Mouse (Mus musculus) MEL (cell line): Measurements from ENCODE around the gene 4930558K02Rik.

ENCODE experiments used
- BHLHE40 ChIP-seq: IDR thresholded peaks from 2 replicates; pipeline ENCODE4 v1.6.1; 2012; ENCODE audit warnings: low read depth, mild to moderate bottlenecking, inconsistent platforms, low read length, improper control_type of control experiment, borderline replicate concordance
- CHD2 ChIP-seq: IDR thresholded peaks from 2 replicates; pipeline ENCODE4 v1.6.1; 2011; ENCODE audit warnings: low read length, improper control_type of control experiment
- CTCF ChIP-seq, 3 experiments: IDR thresholded peaks in 2 of 3; conservative IDR thresholded peaks in 1 of 3; 2 replicates each; pipeline ENCODE4 v1.5.1; 2011 to 2012; ENCODE audit warnings: low read length in 3 of 3, low read depth in 2 of 3, mild to moderate bottlenecking in 2 of 3, improper control_type of control experiment in 1 of 3, inconsistent platforms in 1 of 3, mixed read lengths in 1 of 3, moderate library complexity in 1 of 3; ENCODE audit not compliant: control insufficient read depth in 1 of 3, insufficient read depth in 1 of 3, poor library complexity in 1 of 3, severe bottlenecking in 1 of 3
- MXI1 ChIP-seq: IDR thresholded peaks from 2 replicates; pipeline ENCODE4 v1.6.1; 2011; ENCODE audit warnings: mild to moderate bottlenecking, low read depth, low read length, improper control_type of control experiment
- POLR2AphosphoS2 ChIP-seq: IDR thresholded peaks from 2 replicates; pipeline ENCODE4 v1.6.1; 2011; ENCODE audit warnings: low read length, improper control_type of control experiment
- USF2 ChIP-seq, 2 experiments: IDR thresholded peaks; 2 replicates each; pipeline ENCODE4 v1.6.1; 2011 to 2012; ENCODE audit warnings: improper control_type of control experiment in 2 of 2, low read length in 2 of 2, borderline replicate concordance in 1 of 2, inconsistent platforms in 1 of 2, low read depth in 1 of 2, mild to moderate bottlenecking in 1 of 2; ENCODE audit not compliant: insufficient read depth in 1 of 2

DNA sequence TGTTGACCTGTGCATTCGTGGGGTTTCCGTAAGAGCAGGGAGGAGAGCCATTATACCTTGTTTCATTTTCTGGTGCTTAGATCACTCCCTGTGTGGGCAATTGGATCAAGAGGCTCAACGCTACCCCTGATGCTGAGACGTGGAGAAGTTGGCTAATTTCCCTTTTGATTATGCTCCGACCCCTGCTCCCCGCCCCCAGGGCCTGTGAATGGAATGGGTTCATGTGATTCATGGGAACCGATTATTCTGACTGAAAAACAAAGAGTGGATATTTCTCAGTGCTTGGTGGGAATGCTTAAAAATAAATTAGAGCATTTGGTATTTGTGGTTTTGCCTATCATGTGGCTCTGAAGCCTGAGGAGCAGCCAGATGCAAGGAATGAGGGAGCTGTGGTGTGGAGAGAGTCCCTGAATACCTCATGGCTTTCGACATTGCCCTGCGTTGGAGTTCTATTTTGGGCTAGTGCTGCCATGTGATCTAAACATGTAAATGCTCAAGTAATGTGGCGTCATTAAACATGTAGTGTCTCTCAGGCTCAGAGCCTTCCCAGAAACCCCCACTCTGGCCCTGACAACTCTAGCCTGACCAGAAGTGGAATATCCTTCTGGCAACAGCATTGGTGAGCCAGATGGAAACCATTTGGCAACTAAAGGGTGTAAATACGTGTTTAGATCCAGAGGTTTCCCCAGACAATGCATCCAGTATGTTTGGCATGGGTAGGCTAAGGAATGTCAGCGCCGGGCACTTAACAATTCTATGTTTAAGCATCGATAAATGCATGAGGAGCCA is 24.5 kb upstream of the 4930558K02Rik start:
- TF ChIP-seq CTCF (IDR thresholded peaks at IDR 0.05 in 2 of 3, conservative IDR thresholded peaks at IDR 0.05 in 1 of 3; ENCODE audit: control insufficient read depth in 1 of 3, insufficient read depth in 1 of 3, low read depth in 2 of 3, low read length in 3 of 3, poor library complexity in 1 of 3, severe bottlenecking in 1 of 3) = no peak
- no peak for TF ChIP-seq BHLHE40
- TF ChIP-seq MXI1 = no peak
- no peak for TF ChIP-seq USF2 (IDR thresholded peaks at IDR 0.05; ENCODE audit: borderline replicate concordance in 1 of 2, insufficient read depth in 1 of 2, low read depth in 1 of 2, low read length in 2 of 2)
- no peak for TF ChIP-seq CHD2
- TF ChIP-seq POLR2AphosphoS2 = no peak
